Mouse (Mus musculus): ENCODE measurements around the gene Atp8a1.

The Atp8a1 gene

DNA sequence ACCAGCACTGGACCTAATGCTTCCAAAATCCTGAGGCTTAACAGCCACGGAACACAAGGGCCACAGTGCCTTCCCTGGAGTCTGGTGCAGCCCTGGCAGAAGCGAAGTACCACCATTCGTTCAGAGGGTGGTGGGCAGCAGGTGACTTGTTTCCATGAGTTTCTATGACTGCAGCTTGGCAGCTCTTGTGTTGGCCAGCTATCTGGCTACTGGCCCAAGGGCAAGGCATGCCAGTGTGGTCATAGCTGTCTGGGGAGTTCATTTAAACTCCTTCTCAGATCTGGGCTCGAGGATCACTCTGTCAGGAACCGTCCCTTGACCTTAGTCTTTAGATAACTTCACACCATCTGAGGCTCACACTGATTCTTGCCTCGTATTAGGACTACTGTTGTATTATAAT is 89.1 kb downstream of the Atp8a1 start:
- DNase-seq: no peak

DNA sequence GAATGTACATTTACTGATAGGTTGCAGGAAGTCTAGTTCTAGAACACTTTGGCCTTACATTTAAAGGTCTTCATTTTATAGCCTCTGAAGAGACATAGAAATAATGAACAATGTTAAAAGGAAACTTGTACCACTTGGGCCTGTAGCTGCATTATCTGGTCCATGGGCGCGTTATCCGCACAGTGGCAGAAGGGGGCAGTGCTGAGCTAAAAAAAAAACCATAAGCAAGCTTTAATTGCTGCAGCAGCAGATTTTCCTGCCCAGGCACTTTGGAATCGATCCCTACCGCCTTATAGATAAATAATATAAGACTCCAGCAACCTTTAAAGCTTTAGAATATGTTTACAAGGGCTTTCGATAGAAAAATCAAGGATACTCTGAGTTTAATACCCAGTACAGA is 91.1 kb downstream of the Atp8a1 start:
- no peak for DNase-seq

DNA sequence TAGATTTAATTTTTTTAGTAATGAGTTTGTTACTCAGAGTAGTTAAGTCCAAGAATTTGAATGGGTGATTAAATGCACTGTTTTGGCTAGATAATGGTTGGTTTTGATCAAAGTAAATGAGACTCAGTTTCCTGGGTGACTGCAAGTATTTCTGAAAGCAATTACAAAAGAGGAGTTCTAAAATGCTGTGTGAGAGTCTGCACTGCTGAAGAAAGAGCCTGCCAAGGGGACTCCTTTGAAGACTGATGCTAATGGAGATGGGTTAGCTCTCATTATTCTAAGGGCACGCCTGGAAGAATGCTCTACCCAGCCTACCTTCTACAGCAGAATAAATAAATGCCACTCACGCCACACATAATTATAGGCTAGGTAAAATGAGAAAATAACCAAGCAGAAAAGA is 94.2 kb downstream of the Atp8a1 start:
- DNase-seq: no peak

DNA sequence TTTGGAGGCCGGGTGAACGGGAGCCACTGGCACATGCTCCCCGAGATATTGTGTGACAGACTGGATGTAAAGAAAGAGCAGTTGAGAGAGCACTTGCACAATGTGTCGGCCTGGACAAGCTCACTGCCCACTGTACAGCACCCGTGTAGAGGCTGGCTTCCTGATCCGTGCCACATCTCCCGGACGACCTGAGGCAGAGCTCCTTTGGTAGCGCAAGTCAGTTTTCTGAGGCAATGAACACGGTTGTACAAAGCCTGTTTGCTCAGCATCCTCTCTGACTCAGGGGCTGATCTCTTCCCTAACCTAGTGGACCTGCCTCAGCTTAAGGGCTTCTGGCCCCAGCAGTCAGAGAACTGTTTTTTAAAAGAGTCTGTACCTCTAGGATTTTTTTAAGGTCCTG is 94.6 kb downstream of the Atp8a1 start:
- no peak for DNase-seq

DNA sequence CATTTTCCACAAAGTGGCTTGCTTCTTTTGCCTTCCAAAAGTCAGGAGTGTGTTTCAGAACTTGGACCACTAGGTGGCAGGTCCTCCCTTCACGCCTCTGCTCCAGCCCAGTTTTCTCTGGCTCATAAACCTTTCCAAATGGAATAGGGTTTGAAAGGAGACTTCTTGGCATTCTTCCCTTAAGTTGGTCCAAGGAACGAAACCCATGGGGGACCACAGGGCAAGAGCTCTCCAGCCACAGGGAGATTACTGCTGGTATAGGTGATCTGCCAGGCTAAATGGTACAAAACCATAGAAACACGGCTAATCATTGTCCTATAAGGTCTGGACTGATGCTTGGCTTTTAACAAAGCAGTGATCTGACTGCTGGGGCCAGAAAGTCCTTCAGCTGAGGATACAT is 95.2 kb downstream of the Atp8a1 start:
- DNase-seq: no peak

DNA sequence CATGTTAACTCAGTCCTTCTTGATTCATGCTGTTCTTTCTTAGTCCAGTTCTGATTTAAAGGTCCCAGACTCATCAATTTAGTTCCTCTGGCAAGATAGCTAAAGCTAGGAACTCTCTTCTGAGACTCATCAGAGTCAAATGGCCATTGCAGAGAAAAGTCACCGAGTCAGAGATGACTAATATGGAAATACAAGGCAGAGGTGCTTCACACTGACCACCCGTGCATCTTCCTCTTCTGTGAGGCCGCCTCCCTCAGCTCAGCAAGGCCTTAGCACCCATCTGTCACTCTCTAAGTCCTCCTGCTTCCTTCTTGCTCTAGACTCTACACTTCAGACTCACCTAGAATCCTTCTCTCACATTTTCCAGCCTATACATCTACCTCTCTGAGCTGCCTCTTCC is 108.0 kb downstream of the Atp8a1 start:
- no peak for DNase-seq

DNA sequence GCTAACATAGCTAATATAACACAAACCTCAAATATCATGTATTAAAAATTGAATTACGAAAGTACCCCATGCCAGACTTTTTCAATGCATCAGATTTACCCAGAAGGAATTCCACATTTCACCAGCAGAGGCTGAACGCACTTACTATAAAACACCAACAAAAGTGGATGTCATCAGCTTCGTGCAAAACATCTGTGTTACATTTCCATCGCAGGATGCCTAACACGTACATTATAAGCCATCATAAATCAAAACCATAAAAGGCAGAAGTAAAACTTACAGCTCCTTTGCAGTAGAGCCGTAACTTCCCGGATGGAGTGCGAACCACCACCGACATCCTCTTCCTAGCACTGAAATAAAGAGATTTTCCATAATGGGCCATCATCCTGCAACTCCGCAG is 109.1 kb downstream of the Atp8a1 start:
- DNase-seq: no peak

DNA sequence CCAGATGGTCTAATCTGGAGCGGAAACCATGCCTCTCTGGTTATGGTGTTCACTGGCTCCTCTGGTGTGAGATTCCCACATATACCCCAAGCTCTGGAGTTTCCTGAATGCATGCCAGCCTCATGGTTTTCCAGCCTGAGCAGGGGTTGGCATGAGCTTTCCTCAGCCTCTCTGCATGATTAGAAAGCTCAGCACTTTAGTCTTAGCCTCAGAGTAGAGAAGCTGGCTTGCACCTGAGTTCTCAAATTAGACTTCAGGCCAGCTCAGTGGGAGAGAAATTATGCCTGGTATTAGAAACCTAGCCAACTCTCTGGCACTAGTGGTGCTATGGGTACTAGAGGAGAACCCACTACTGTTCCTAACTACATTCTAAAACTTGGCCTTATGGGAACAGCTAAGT is 111.5 kb downstream of the Atp8a1 start:
- DNase-seq: peak; percentile 86

DNA sequence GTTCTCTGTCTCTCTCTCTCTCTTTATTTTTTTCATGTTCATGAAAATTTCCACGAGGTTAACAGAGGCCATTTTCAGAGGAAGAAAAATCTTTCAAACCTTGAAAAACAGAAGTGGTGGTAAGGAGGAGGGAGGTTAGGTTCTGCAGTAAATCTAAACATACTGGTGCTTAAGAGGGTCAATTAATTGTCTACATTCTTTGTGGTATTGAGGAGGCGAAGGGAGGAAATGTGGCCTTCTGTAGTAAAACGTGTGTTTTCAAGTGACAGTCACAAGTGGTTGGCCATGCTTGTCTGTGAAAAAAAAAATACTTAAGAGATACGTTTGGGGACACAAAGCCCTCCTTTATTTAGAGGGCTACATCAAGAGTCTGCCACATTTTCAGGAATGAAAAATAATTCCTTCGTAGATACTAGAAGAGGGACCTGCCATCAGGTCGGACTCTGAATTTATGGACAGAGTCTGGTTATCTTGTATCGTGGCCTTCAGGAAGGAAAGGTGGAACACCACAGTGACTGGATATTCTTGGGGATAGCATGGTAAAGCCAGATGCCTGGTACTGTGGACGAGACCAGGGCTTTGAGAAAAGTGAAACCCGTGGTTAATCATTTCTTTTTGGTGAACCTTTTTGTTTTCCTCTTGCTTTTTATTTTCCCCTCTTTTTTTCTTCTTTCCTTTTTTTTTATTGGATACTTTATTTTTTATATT is 113.5 kb downstream of the Atp8a1 start:
- DNase-seq: no peak

DNA sequence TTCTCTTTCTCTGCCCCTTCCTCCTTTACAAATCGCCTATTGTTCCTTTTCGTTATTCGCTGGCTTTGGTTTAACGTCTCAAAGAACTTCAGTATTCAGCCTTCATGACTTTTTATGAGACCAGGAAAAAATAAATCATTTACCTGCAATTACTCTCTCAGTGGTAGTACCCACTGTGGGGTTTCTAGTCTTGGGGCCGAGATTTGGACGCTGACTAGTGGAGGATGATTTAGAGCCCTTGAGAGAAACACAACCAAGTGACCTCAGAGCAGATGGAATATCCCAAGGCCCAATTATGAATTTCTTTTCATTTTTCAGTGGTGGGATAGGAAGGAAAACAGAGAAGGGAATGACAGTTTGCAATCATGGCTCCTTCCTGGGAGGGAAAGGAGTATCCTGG is 114.1 kb downstream of the Atp8a1 start:
- no peak for DNase-seq

DNA sequence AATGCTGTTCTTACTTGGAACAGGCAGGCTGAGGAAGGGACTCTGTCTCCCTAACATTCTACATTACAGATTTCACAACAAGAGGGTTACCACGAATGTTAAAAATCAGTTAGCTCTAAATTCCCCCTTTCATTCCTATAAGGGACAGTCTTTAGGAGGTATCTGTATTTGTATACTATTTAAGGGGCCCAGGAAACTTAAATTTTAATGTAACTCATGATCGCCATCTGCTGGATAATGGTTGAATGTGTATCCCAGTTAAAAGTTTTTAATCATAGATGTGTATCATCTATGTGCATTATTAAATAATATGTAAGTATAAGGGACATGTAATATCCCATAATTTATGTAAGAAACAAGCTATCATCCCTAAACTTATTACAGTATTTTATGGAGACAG is 119.5 kb downstream of the Atp8a1 start:
- DNase-seq: no peak

DNA sequence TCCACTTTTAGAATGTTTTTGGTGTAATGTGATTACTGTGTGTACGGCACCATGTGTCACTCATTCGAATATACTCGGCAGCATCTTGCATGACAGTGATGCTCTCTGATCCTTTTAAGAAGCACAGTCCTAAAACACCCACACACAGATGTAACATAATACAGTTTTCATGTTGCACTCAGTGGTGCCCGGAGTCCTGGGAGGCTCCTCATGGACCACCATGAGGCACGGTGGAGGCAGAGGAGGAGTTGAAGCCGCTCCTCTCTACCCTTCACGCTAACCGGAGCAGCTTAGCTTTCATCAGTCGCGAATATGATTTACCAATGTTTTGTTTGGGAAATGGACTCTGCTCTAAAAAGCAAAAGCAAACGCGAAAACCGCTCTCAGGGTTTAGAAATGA is 120.4 kb downstream of the Atp8a1 start:
- DNase-seq: no peak

DNA sequence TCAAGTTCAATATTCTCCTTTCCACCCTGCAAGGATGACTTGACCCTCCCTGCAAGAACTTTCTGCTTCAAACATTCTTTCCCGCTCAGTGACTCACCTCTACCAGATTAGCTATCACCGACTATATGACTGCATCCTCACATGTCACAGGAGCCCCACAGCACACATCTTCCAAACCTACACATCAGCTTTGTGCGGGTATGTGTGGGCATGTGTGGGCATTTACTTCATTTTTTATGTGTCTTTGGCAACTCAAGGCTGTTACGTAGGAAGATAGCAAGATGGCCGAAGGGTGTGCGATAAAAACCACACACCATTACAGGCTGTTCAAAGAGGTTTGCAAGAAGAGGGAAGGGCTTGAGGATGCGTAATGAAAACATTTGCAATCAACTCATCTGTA is 145.6 kb downstream of the Atp8a1 start:
- peak; percentile 43 for DNase-seq

DNA sequence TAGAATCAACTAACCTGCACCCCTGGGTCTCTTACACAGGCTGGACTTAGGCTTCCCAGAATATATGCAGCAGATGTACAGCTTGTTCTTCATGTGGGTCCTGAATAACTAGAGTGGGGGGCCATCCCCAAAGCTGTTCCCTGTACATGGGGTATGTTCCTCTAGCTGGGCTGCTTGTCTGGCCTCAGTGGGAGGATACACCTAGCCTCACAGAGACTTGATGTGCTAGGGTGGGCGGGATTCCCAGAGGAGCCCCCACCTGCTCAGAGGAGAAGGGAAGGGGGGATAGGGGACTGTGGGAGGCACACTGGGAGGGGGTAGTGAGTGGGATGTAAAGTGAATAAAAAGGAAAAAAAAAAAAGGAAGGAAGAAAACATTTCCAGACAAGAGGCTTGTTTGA is 147.8 kb downstream of the Atp8a1 start:
- DNase-seq: peak; percentile 82

DNA sequence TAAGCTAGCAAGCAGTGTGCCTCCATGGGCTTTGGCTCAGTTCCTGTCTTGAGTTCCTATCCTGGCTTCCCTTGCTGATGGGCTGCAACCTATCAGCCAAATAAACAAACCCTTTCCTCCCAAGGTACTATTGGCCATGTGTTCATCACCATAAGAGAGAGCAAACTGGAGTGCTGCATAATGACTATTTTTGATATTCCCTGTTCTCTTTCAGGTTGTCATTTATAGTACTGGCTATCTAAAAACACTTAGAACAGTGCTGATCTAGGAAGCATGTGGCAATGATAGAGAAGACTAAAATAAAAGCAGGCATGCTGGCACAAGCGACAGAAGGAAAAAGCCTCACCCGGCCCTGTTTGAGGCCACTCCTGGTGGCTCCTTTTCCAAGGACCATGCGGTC is 149.1 kb downstream of the Atp8a1 start:
- DNase-seq: peak; percentile 92

DNA sequence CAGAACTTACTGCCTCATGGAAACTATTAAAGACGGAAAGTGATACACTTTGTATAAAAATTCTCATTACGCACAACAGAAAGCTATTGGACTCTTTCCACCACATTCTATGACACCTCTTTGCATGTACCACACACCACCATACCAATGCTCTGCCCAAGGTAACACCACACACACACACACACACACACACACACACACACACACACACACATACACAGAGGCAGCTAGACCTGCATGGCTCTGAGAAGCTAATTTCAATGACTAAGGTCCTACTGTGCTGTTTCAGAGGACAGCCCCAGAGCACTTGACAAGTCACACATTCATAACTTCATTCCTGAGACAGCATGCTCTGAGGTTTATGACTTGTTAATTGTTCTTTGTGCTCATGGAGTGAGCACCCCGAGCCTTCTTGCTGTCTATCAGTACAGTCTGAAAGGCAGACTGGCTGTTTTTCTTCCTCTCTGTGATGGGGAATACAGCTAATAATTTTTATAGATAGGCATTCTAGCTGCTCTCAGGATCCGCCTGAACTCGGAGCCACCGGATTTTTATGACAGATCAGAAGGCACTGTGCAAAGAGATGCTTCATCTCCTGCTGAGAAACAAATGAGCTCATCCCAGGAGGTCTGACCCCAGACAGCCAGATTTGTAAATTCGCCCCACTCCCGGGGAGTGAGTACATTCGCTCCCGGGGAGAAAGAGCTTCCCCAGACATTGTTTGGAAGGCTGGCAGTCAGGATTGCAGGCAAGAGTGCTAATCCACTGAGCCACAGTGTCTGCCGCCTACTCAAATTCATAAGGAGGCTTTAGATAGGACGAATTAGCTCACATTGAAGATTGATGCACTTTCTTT is 150.3 kb downstream of the Atp8a1 start:
- peak; percentile 84 for DNase-seq

DNA sequence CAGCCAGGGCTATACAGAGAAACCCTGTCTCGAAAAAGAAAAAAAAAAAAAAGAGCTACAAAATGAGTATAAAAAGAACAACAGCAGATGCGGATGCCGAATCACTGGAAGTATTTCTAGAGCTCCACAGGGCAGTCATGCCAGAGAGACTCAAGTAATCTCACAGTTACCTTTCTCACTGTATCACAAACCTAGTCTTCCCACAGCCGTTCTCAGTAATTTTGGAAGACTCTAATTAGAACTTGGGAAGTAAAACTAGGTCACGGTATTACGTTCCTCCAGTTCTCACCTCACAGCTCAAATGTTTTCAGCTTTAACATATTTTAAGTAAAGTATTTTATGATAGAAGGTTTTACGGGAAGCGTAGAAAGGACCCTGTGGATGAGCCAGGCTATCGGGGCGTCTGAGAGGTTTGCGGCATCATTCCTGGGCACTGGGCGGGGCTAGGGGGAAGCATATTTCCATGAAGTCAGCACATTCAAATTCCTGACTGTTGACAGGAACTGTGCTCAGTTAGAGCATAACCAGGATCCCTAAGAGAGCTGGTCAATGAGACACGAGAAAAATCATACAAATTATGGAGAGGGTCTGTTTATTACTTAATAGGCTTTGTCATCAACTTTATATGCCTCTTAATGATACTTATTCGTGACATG is 152.1 kb downstream of the Atp8a1 start:
- DNase-seq: peak; percentile 84

DNA sequence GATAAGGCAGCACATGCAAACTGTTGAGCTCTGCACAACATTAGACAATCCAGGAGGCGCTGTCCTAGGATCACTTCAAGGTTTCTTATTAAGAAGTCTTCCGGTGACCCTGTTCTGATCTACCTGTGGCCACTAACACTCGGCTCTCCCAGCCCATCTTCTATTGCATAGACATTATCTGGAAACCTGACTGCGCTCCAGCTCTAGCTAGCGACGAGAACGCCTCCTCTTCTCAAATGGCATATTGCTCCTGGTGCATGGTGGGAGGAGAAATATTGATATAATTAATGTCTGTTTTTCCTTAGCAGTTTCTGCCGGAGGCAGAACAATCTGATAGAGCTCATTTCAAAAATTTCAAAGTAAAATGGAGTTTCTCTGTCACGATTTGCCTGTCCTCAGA is 156.9 kb downstream of the Atp8a1 start:
- DNase-seq: peak; percentile 84

DNA sequence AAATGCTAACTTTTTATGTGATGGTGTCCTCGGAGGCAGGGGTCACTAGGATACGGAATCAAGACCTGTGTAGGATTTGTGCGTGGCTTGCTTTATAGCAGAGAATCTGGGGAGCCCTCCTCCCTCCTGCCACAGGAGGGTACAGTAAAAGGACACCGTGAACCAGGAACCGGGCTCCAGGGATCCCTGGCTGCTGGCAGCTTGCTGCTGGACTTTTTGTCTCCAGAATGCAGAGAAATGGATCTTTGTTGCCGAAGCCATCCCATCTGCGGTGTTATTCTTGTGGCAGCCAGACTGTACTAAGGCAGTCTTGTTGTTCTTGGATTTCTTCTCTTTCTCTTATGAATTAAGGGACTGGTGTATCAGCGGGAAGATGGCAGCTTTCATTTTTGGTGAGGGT is 159.2 kb downstream of the Atp8a1 start:
- DNase-seq: peak; percentile 84

DNA sequence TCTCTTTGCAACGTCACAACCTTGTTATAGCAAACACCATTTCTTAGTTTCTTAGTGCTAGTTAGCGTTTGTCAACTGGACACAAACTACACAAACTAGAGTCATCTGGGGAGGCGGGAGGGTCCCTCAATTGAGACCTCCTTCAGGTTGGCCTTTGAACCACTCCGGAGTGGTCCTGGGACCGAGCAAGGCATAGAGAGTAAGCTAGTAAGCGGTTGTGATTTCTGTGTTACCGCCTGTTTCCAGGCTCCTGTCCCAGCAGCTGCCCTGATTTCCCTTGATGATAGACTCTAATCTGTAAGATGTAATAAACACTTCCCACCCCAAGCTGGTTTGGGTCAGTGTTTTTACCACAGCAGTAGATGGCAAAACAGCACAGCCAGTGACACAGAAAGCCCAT is 161.3 kb downstream of the Atp8a1 start:
- DNase-seq: peak; percentile 80

DNA sequence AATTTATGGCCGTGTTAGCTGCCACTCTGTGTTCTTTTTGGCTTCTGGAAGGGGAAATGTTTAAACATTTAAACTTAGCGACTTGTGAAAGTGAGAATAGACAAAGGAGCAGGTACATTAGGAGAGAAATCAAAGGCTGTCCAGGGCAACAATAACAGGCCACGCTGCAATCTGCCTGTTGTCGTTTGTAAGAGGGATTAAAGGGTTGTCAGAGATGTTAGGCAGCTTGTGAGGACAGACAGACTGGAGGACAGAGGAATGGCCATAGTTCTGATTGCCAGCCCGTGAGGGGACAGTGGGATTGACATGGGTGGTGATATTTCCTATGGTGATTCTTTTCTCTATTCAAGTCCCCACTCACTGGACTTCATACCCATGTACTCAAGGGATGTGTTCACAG is 161.8 kb downstream of the Atp8a1 start:
- peak; percentile 78 for DNase-seq

DNA sequence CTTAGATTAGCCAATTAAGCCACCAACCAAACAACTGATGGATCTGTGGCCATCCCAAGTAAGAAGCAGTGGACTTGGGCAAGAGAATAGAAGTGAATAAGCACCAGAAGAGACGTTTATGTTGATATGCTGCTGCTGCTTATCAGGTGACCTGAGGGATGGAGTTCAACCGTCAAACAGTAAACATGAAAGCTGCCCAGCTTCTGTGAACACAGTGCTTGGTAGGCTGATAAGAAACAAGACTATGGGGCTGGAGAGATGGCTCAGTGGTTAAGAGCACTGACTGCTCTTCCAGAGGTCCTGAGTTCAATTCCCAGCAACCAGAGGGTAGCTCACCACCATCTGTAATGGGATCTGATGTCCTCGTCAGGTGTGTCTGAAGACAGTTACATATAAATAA is 168.4 kb downstream of the Atp8a1 start:
- DNase-seq: no peak

DNA sequence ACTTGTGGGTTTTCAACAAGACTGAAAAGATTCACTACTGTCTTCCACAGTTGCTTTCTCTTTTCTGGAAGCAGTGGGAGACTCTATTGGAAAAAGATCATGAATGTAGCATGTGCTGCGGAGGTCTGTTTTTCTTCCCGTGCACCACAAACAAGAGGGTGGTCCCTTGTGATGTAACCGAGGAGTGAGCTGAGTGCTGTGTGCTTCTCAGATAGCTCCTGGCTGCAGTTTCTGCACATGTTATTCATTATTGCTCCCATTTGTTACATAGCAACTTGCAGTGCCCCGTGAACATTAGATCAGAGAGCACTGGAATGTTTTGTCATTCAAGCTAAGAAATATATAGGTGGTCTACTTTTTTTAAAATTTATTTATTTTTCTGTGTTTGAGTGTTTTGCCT is 174.2 kb downstream of the Atp8a1 start:
- no peak for DNase-seq

DNA sequence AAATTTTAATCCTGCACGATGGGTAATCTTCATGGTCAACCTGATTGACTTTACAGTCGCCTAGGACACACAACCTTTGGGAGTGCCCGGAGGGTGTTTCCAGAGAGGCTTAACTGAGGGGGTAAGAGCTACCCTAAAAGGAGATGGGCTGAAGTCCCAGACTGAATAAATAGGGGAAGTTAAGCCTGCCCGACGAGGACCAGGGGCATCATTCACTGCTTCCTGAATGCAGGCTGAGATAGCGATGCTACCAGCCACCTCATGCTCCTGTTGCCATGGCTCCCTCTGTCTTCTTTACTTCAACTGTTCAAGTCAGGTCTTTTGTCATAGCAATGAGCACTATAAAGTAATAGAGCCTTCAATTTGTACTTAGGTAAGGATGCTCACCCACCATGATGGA is 177.1 kb downstream of the Atp8a1 start:
- DNase-seq: no peak
